In the genomic region with DNA sequence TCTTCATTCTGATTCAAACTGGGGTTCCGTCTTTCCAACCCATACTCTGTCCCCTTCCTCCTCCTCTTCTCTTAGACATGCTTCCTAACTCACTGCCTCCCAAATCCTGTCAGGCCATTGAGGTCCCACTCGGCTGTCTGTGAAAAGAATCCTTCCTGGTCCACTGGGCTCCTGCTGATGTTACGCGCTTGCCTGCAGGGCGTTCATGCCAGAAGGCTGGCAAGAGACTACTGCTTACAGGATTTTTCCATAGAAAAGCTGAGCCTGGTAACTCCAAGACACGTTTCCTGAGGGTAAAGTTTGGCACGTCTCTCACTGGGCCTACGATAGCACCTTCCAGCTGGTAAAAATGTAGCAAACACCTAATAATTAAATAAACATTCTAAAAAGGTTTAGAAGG, we compare ENCODE assay signal across 20 mouse cellular contexts. TPM values are rescaled to one million over a fixed set of nuclear protein-coding genes. Genes with fewer than 3 reads are reported as not detected.
DNase-seq lines count a peak whose midpoint lies in the region; ATAC-seq and TF ChIP-seq lines count a peak whose summit lies in the region.
"Had no signal": no experiment of that assay in that cellular context is flagged by ENCODE, and none has a peak within 500 bp of the region (broad histone marks: within the 10 kb centered on the region; RNA-seq: fewer than 3 reads in every experiment).

No protein-coding gene starts in this region.

- H3K4me3 ChIP-seq in forebrain, embryonic 10.5 days: no peak overlapping the region
- no peak overlapping the region for H3K4me3 ChIP-seq in forebrain, embryonic 16.5 days (replicated peaks; ENCODE audit: low read length)
- no peak overlapping the region for H3K4me3 ChIP-seq in heart, adult 2 months
- no peak overlapping the region for H3K4me3 ChIP-seq in midbrain, embryonic 10.5 days
- no peak overlapping the region for H3K4me3 ChIP-seq in midbrain, embryonic 11.5 days (ENCODE audit: low read depth, low read length)
- H3K4me3 ChIP-seq: heart, embryonic 15.5 days; hindbrain, embryonic 15.5 days had no signal

- intact Hi-C loops in heart, adult 2 months (cut with DNase I): no loop called here
- intact Hi-C loops in heart, postnatal 10 days (cut with DNase I): no loop called here

- no peaks in the 10 kb centered on the region for H3K9me3 ChIP-seq in forebrain, embryonic 10.5 days
- no peaks in the 10 kb centered on the region for H3K9me3 ChIP-seq in forebrain, embryonic 16.5 days (ENCODE audit: control insufficient read depth, low read length)
- H3K9me3 ChIP-seq in midbrain, embryonic 10.5 days (replicated peaks): no peaks in the 10 kb centered on the region
- no peaks in the 10 kb centered on the region for H3K9me3 ChIP-seq in midbrain, embryonic 11.5 days (ENCODE audit: control insufficient read depth, low read length)
- H3K9me3 ChIP-seq: heart, embryonic 15.5 days; hindbrain, embryonic 15.5 days had no signal

- no peak for TF ChIP-seq EP300 in heart, adult 2 months (IDR thresholded peaks at IDR 0.05; ENCODE audit: insufficient read depth, low read depth, low read length)

- no peak for TF ChIP-seq POLR2A in heart, adult 2 months (IDR thresholded peaks at IDR 0.05; ENCODE audit: insufficient read depth, low read depth, low read length)

- no peak for TF ChIP-seq CTCF in heart, adult 2 months (IDR thresholded peaks at IDR 0.05)

- no peak overlapping the region for H3K4me2 ChIP-seq in forebrain, embryonic 16.5 days (ENCODE audit: low read length)
- no peak overlapping the region for H3K4me2 ChIP-seq in midbrain, embryonic 11.5 days
- H3K4me2 ChIP-seq: heart, embryonic 11.5 days; heart, embryonic 15.5 days; hindbrain, embryonic 15.5 days had no signal

- 0 out of 2 replicates have a peak overlapping the region, but pooled peaks have one; percentile 26 for H3K27ac ChIP-seq in forebrain, embryonic 10.5 days
- H3K27ac ChIP-seq in forebrain, embryonic 16.5 days (ENCODE audit: low read length): no peak overlapping the region
- H3K27ac ChIP-seq in heart, adult 2 months: peak overlapping the region; percentile 4; the same call in 1 of the 2 replicates
- H3K27ac ChIP-seq in midbrain, embryonic 10.5 days (replicated peaks): 0 out of 2 replicates have a peak overlapping the region, but pooled peaks have one; percentile 1
- no peak overlapping the region for H3K27ac ChIP-seq in midbrain, embryonic 11.5 days (ENCODE audit: low read depth, low read length)
- H3K27ac ChIP-seq: heart, embryonic 15.5 days; hindbrain, embryonic 15.5 days had no signal

- peaks cover 8% of the 10 kb centered on the region for H3K79me2 ChIP-seq in heart, adult 2 months (replicated peaks; ENCODE audit: control insufficient read depth, insufficient read depth, low read length)

- H3K27me3 ChIP-seq in forebrain, embryonic 10.5 days (ENCODE audit: poor library complexity, severe bottlenecking): peaks cover 16% of the 10 kb centered on the region
- H3K27me3 ChIP-seq in forebrain, embryonic 16.5 days (replicated peaks; ENCODE audit: control insufficient read depth, insufficient read depth, low read length): no peaks in the 10 kb centered on the region
- no peaks in the 10 kb centered on the region for H3K27me3 ChIP-seq in heart, adult 2 months (ENCODE audit: control insufficient read depth, insufficient read depth, low read length)
- H3K27me3 ChIP-seq in midbrain, embryonic 10.5 days (ENCODE audit: low read depth, poor library complexity, severe bottlenecking): peaks cover 20% of the 10 kb centered on the region
- H3K27me3 ChIP-seq in midbrain, embryonic 11.5 days (ENCODE audit: control insufficient read depth, insufficient read depth, low read length): no peaks in the 10 kb centered on the region; the same call in 1 of the 2 replicates
- H3K27me3 ChIP-seq: CH12.LX; heart, embryonic 15.5 days; hindbrain, embryonic 15.5 days; Patski had no signal

- peaks cover 42% of the 10 kb centered on the region for H3K4me1 ChIP-seq in forebrain, embryonic 10.5 days
- peaks cover 30% of the 10 kb centered on the region for H3K4me1 ChIP-seq in forebrain, embryonic 16.5 days (replicated peaks; ENCODE audit: control insufficient read depth, insufficient read depth, low read length)
- H3K4me1 ChIP-seq in heart, adult 2 months (ENCODE audit: control insufficient read depth, insufficient read depth, low read length): peaks cover 22% of the 10 kb centered on the region
- peaks cover 22% of the 10 kb centered on the region for H3K4me1 ChIP-seq in midbrain, embryonic 10.5 days
- peaks cover 4% of the 10 kb centered on the region; the same call in 1 of the 2 replicates for H3K4me1 ChIP-seq in midbrain, embryonic 11.5 days (ENCODE audit: control insufficient read depth, insufficient read depth, low read length)

- H3K36me3 ChIP-seq in forebrain, embryonic 10.5 days (replicated peaks): no peaks in the 10 kb centered on the region
- no peaks in the 10 kb centered on the region for H3K36me3 ChIP-seq in forebrain, embryonic 16.5 days (ENCODE audit: control insufficient read depth, insufficient read depth)
- H3K36me3 ChIP-seq in heart, adult 2 months (ENCODE audit: control insufficient read depth, insufficient read depth, low read length): peaks cover 18% of the 10 kb centered on the region
- no peaks in the 10 kb centered on the region for H3K36me3 ChIP-seq in midbrain, embryonic 10.5 days
- H3K36me3 ChIP-seq in midbrain, embryonic 11.5 days (ENCODE audit: control insufficient read depth, insufficient read depth, low read length): no peaks in the 10 kb centered on the region
- H3K36me3 ChIP-seq: heart, embryonic 15.5 days; hindbrain, embryonic 15.5 days had no signal

- no peak for DNase-seq in forebrain, embryonic 10.5 days (ENCODE audit: extremely low spot score, low spot score)
- no peak for DNase-seq in heart, adult 2 months
- DNase-seq in heart, postnatal 10 days: no peak
- no peak for DNase-seq in midbrain, embryonic 10.5 days (ENCODE audit: low spot score)
- no peak for DNase-seq in midbrain, embryonic 11.5 days (ENCODE audit: low spot score, missing footprints)
- DNase-seq in kidney, postnatal 25 days: no peak
- DNase-seq: adrenal gland, postnatal 14 days; cerebellum, adult 9-10 months; cerebellum, postnatal 25 days; forebrain, postnatal 0 days; gastrocnemius, postnatal 36 days; heart, adult 18-20 months had no signal

- no peak overlapping the region for H3K9ac ChIP-seq in forebrain, embryonic 16.5 days (replicated peaks; ENCODE audit: low read depth, low read length)
- H3K9ac ChIP-seq in heart, adult 2 months (ENCODE audit: low read depth, low read length): no peak overlapping the region
- H3K9ac ChIP-seq in midbrain, embryonic 11.5 days (ENCODE audit: low read length): no peak overlapping the region
- H3K9ac ChIP-seq: forebrain, postnatal 0 days; heart, embryonic 15.5 days; hindbrain, embryonic 15.5 days had no signal

- no peak for ATAC-seq in forebrain, embryonic 16.5 days
- ATAC-seq in midbrain, embryonic 11.5 days (ENCODE audit: low FRiP score): no peak
- ATAC-seq: activated CD4-positive, CD25-positive, alpha-beta regulatory T cell, adult 4 months; forebrain, postnatal 0 days; intestine, embryonic 16.5 days; Patski had no signal

- 79% methylated on average over 8 of the region's 8 CpGs for WGBS in forebrain, embryonic 10.5 days
- WGBS in forebrain, embryonic 16.5 days: 43% methylated on average over 8 of the region's 8 CpGs
- 65% methylated on average over 8 of the region's 8 CpGs for WGBS in heart, adult 2 months
- WGBS in midbrain, embryonic 10.5 days: 72% methylated on average over 8 of the region's 8 CpGs
- WGBS in midbrain, embryonic 11.5 days: 64% methylated on average over 8 of the region's 8 CpGs

RNA-seq across cellular contexts. Expression of a gene that starts 36.5 kb away (rescaled TPM):
- 20.5 and 21.0 TPM in 2 replicates for polyA plus RNA-seq in forebrain, embryonic 10.5 days (2016; fragmentation: Nextera tagmentation; extraction: Ambion mirVana)
- polyA plus RNA-seq in forebrain, embryonic 16.5 days (2015; fragmentation: Nextera tagmentation; extraction: Ambion mirVana): 47.1 and 48.5 TPM in 2 replicates
- total RNA-seq in heart, adult 2 months (2021): 100 to 1,000 TPM; 418 to 454 TPM
- 101 and 165 TPM in 2 replicates for polyA plus RNA-seq in heart, adult 2 months (2012; rRNA removed)
- total RNA-seq in heart, postnatal 10 days (2021): 100 to 1,000 TPM; 397 to 585 TPM
- 17.8 and 22.2 TPM in 2 replicates for polyA plus RNA-seq in midbrain, embryonic 10.5 days (2016; fragmentation: Nextera tagmentation; extraction: Ambion mirVana)
- polyA plus RNA-seq in midbrain, embryonic 11.5 days (2014; fragmentation: Nextera tagmentation; extraction: Ambion mirVana): 18.3 and 21.7 TPM in 2 replicates

Comparison
In these comparisons a context has a peak if more than half of its experiments do, and no peak if none do; other contexts are left out.
1. H3K27ac ChIP-seq: peak in forebrain, embryonic 10.5 days (single experiment), heart, adult 2 months (single experiment) and midbrain, embryonic 10.5 days (single experiment); none in forebrain, embryonic 16.5 days (single experiment) and midbrain, embryonic 11.5 days (single experiment).